Mouse (Mus musculus) embryo, embryonic 11.5 days (tissue): ENCODE measurements around the gene Fcgbp.
"Not testable (repeated sequence)": the region's sequence is repeated elsewhere in the genome, so short reads cannot be mapped to it uniquely, and the experiment has no call there.

Experiments used
- DNase-seq: peaks from one replicate; pipeline ENCODE4 v3.0.0-alpha.2; 2012; ENCODE audit warnings: low read depth, low spot score

The Fcgbp gene

GRCm38 (mm10) chr7:28070531-28071298 is at the start of gene Fcgbp:
Fcgbp (plus strand) TSS chr7:28071236.
- DNase-seq, result no peak

DNA sequence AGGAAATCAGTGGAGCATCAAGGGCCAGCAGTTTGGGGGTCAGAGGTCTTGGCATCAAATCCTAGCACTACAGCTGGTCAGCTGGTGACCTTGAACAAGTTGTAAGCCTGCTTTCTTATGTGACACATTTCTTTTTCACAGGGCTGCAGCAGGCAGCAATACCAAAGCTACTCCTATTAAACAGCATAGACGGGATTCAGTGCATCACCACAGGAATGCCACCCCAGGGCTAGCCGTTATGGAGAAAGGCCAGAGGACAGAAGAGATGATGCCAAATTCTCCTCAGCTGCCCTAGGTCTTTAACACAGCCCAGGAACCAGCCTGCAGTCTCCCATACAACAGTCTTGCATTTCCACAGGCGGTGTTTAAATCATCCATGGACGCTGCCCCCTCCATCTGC is 26.5 kb upstream of the Fcgbp start:
- no peak for DNase-seq

- DNase-seq, result peak; percentile 99
These were observed 21.3 kb upstream of the Fcgbp start, which contains the start of gene Psmc4 for GRCm38 (mm10) chr7:28049476-28050409. Psmc4 (minus strand) TSS chr7:28050101.

- no peak for DNase-seq
These were observed 20.5 kb upstream of the Fcgbp start for GRCm38 (mm10) chr7:28050584-28050983.

GRCm38 (mm10) chr7:28053046-28053930 is 17.7 kb upstream of the Fcgbp start:
- DNase-seq, result no peak

DNA sequence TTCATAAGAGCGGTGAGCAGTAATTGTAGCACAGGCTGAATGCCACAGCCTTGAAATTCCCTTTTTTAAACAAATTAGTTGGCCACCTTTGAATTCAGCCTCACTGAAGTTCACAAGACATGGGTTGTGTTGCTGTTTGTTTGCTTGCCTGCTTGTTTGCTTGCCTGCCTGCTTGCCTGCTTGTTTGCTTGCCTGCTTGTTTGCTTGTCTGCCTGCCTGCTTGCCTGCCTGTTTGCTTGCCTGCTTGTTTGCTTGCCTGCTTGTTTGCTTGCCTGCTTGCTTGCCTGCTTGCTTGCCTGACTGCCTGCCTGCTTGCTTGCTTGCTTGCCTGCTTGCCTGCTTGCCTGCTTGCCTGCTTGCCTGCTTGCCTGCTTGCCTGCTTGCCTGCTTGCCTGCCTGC is 11.1 kb upstream of the Fcgbp start:
- DNase-seq, result no peak

GRCm38 (mm10) chr7:28068661-28069060 is 2.4 kb upstream of the Fcgbp start:
- no peak for DNase-seq

DNA sequence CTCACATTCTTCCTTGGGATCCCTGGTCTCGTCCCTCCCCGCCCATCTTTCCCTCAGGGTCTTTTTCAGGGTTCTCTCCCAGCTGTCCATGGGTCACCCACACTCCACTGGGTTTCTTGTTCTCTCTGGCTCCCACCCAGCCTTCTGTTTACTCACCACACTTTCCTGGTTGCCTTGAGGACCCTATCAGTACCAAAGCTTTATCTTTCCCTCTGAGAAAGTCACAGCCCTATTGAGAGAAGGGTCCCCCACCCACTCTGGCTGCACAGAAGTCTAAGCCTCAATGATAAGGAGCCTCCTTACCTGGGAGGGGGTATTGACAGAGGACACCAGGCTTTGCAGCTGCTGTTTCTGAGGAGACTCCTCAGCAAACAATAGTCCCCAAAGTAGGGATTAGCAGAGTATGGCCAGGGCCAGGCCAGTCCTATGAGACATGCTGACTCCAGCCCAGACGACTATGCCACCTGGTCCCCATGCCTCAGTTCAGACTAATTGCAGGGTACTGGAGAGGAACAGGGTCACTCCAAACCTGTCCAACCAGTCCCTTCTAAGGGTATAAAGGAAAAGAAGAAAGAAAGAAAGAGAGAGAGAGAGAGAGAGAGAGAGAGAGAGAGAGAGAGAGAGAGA is 1.4 kb upstream of the Fcgbp start:
- DNase-seq, result no peak

DNA sequence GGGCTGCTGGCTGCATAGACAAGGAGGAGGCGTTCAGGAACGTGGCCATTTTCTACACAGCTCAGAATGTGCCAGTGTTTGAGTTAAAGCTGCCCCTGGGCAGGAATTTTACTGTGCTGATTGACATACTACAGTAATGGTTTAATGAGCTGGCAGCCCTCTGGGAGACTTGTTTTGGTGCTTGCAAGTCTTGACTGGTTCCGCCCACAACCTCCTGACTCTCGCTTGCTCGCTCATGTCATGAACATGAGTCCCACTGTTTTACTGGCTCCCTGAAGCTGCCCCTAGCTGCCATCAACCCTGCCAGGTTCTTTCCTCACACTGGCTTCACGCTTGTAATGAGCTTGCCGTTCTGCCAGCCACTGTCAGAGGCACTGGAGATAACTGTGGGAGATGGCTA is 13.2 kb downstream of the Fcgbp start:
- DNase-seq, result no peak

GRCm38 (mm10) chr7:28086236-28086635 is 15.2 kb downstream of the Fcgbp start:
- no peak for DNase-seq

DNA sequence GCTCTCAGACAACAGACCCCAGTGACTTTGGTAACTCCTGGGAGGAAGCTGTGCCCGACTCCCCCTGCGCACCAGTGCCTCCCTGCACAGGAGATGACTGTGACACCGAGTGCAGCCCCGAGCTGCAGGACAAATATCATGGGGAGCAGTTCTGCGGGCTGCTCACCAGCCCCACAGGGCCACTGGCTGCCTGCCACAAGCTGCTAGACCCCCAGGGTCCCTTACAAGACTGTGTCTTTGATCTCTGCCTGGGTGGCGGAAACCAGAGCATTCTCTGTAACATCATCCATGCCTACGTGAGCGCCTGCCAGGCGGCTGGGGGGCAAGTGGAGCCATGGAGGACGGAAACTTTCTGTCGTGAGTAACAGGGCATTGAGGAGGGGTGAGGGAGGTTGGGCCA is 22.5 kb downstream of the Fcgbp start:
- no peak for DNase-seq

DNA sequence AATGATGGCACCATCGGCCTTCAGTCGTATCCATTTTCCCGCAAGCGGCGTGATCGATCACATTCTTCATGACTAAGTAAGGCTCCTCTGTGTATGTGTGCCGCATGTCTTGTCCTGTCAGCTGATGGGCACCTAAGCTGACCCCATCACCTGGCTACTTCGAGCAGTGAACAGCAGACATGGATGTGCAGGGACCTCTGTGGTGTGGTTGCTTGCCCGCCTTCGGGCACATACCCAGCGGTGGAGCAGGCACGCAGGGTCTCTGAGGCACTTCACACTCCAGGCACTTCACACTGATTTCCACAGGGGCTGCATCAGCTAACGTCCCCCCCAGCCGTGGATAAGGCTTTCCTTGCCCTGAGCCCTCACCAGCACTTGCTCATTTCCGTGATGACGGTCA is 28.1 kb downstream of the Fcgbp start:
- DNase-seq, result no peak

DNA sequence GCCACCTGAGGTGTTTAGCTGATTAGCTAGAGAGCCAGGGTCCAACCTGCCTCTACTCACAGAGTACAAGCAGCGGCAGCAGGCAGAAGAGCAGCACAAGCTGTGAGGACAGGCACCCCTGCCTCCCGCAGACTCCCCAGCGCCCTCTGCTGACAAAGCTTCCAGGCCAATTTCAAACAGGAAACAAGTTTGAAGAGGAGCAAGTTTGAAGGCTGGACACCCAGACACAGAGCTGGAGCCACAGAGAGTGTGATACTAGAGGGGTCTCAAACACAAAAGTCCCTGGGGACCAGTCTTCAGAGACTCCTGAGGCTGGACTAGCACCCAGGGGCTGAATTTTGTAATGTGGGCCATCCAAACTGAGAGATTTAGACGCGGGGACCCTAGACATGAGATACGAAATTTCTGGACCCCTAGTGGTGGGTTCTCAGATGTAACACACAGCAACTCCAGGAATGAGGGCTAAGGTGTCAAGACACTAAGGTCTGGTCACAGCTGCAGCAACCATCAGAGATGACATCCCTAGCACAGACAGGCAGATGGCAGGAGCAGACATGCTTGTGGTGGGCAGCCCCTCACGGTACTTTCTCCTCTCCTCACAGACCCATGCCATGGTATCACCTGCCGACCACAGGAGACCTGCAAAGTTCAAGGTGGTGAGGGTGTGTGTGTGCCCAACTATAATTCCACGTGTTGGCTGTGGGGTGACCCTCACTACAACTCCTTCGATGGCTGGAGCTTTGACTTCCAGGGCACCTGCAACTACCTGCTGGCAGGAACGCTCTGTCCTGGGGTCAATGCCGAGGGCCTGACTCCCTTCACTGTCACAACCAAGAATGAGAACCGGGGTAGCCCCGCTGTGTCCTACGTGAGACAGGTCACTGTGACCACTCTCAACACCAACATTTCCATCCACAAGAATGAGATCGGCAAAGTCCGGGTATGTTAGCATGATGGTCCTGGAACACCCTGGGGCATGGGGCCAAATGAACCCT is 29.9 kb downstream of the Fcgbp start:
- DNase-seq, result no peak

DNA sequence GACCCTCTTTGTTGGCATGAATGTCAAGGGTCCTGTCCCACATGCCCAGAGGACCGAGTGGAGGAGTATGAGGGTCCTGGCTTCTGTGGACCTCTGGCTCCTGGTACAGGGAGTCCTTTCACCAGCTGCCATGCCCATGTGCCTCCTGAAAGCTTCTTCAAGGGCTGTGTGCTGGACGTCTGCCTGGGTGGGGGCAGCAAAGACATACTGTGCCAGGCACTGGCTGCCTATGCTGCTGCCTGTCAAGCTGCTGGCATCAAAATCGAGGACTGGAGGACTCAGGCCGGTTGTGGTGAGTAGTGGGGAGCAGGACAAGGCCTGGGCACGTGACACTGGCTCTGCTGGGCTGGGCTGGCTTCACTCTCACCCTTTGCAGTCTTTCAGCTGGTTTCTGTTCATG is 31.9 kb downstream of the Fcgbp start:
- not testable (repeated sequence) for DNase-seq

DNA sequence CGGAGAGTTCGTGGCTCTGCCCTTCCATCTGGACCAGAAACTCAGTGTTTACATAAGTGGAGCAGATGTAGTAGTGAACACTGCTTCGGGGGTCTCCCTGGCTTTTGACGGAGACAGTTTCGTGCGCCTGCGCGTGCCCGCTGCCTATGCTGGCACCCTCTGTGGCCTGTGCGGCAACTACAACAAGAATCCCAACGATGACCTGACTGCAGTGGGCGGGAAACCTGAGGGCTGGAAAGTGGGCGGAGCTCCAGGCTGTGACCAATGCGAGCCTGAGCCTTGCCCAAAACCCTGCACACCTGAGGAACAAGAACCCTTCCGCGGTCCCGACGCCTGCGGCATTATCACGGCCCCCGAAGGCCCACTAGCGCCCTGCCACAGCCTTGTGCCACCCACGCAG is 33.6 kb downstream of the Fcgbp start:
- no peak for DNase-seq

- no peak for DNase-seq
These were observed 35.2 kb downstream of the Fcgbp start for GRCm38 (mm10) chr7:28106241-28106640.

GRCm38 (mm10) chr7:28114648-28115047 is 43.6 kb downstream of the Fcgbp start:
- no peak for DNase-seq

DNA sequence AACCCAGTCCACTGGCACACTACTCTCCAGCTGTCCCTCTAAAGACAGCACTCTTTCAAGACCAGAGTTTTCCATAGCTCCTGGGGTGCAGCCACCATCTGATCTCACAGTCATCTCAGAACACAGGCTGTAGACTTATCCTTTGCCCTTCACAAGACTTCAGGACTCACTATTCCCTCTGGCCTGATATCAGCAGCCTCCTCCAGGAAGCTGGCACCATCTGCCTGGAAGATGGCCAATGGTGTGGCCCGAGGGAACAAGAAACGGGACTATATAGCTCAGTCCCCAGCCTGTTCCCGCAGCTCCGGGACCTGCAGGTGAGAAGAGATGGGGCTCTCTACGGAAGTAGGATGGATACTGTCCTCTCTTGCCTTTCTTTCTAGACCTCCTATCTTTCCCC is 58.1 kb downstream of the Fcgbp start, which contains the start of gene 9530053A07Rik:
Gene 9530053A07Rik, plus strand, starts transcription at position 301 of the 400 bp plus-strand sequence.
- DNase-seq, result no peak

DNA sequence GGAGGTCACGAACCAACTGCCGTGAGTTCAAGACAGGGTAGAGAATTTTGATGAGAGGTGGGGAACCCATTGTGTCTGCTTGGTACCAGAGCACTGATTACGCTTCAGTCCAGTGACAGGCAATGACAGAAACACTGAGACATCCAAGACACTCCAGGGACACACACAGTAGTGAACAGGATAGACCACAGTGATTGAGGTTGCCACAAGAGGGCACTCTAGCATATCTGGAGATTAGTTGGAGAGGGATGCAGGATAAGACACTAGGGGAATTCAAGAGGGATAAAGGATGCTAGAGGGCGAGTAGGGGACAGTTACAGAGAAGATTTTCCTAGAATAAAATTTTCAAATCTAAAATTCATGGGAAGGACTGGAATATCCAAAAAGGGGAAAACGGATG is 66.6 kb downstream of the Fcgbp start:
- peak; percentile 17 for DNase-seq

DNA sequence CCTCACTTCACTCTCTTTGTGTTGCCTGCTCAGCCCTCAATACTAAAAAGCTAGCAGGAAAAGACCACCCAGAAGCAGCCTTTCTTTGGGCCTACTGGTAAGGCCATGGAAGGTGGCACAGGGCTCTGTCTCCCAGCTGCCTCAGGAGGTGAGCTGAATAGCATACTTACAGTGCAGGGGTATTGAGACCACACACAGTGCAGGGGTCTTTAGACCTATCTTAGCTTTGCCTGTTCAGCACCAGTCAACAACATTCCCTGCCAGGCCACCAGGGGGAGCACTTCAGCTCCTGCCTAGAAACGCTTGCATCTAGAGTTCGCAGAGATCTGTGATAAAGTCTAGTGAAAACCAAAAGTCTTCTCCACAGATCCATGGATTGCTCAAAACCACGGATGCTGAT is 77.2 kb downstream of the Fcgbp start:
- DNase-seq, result peak; percentile 55
